Mouse (Mus musculus): ENCODE results near the gene Gm9780. TPM values are rescaled to one million over a fixed set of nuclear protein-coding genes. Genes with fewer than 3 reads are reported as not detected.
"Not testable (repeated sequence)": the region's sequence is repeated elsewhere in the genome, so short reads cannot be mapped to it uniquely, and the experiment has no call there.

Gene Gm9780
- polyA plus RNA-seq (2015; fragmentation: Nextera tagmentation; extraction: Ambion mirVana), result 4.2 and 6.8 TPM in 2 replicates

GRCm38 (mm10) chr14:26042611-26043010 is at the start of gene Gm9780:
Gene Gm9780 (minus strand): TSS chr14:26042711.
- not testable (repeated sequence) for ATAC-seq (ENCODE audit: low read depth); H3K4me1 ChIP-seq (replicated peaks); H3K9ac ChIP-seq; H3K4me2 ChIP-seq; H3K9me3 ChIP-seq; H3K36me3 ChIP-seq; H3K27ac ChIP-seq (replicated peaks); H3K4me3 ChIP-seq; H3K27me3 ChIP-seq
- WGBS, result no CpG with 5 or more reads among the region's 26 CpGs

DNA sequence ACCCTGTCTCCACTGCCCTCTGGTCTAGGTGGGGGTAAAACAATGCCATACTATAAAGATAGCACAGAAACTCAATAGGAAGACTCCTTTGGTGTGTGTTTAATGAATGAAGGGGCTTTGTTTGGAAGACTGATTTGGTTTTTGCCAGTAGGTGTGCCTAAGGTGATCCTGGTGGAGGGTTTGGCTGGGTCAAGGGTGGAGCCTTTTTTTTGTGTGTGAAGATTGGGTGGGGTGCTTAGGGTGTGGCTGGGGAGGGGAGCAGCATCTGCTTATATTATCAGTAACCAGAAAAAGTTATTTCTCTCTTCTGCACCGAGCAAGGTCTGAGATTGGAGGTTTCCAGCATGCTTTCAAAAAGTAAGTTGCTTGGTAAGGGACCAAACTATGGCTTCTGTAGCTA is 39.5 kb upstream of the Gm9780 start, which contains the start of gene Cphx3:
Cphx3 (plus strand) TSS at position 301 of the 400 bp plus-strand sequence.
- not testable (repeated sequence) for H3K9me3 ChIP-seq; H3K9ac ChIP-seq; H3K36me3 ChIP-seq; H3K4me2 ChIP-seq; ATAC-seq (ENCODE audit: low read depth); H3K4me3 ChIP-seq; H3K27ac ChIP-seq (replicated peaks); H3K4me1 ChIP-seq (replicated peaks); H3K27me3 ChIP-seq
- WGBS, result no CpG with 5 or more reads among the region's 1 CpGs

- not testable (repeated sequence) for H3K4me2 ChIP-seq; H3K4me3 ChIP-seq; H3K27ac ChIP-seq (replicated peaks); H3K9me3 ChIP-seq; H3K4me1 ChIP-seq (replicated peaks); H3K27me3 ChIP-seq; H3K36me3 ChIP-seq; H3K9ac ChIP-seq; ATAC-seq (ENCODE audit: low read depth)
- WGBS, result no CpG with 5 or more reads among the region's 6 CpGs
Measured at GRCm38 (mm10) chr14:26081216-26081615, 38.7 kb upstream of the Gm9780 start, which contains the start of gene Cphx2. Gene Cphx2 (plus strand): TSS chr14:26081516.

DNA sequence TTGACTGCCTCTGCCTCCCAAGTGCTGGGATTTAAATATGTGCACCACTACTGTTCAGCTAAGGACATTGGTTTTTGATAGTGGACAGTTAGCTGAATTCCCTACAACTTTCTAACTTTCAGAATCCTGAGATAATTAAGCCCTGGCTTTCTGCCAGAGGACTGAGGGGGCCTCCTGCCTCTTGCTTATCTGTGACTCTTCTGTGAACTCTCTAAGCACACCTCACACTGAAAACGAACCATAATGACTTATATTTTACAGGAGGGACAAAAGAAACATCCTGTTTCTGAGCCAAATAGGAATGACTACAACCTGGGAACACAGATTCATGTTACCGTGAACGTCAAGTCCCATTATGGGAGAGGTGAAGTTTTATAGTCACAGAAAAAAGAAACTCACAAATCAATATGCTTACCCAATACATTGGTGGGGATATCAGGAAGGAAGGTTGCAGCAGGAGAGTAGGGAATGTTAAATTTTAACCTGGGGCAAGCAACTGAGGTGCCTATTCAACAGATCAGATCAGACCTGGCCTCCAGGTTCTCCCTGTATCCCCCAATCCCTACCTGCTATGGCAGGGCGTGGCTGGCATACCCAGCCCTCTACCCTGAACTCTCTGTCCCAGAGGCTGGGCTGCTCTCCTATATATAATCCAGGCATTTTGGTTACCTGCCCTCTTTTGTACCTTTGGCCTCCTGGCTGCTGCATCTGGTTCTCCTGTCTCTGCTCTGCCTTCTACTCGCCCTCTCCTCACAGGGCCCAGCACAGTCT is 34.3 kb upstream of the Gm9780 start:
- ATAC-seq (ENCODE audit: low read depth); H3K4me3 ChIP-seq; H3K27me3 ChIP-seq; H3K4me2 ChIP-seq; H3K36me3 ChIP-seq; H3K9ac ChIP-seq; H3K9me3 ChIP-seq; H3K27ac ChIP-seq (replicated peaks); H3K4me1 ChIP-seq (replicated peaks): not testable (repeated sequence)
- WGBS, result no CpG with 5 or more reads among the region's 5 CpGs

- H3K27ac ChIP-seq (replicated peaks); H3K9ac ChIP-seq; H3K4me3 ChIP-seq; H3K4me1 ChIP-seq (replicated peaks); H3K27me3 ChIP-seq; H3K4me2 ChIP-seq; H3K36me3 ChIP-seq; H3K9me3 ChIP-seq: not testable (repeated sequence)
- peak; percentile 89; the same call in 1 of the 2 replicates for ATAC-seq (ENCODE audit: low read depth)
- WGBS, result no CpG with 5 or more reads among the region's 10 CpGs
Measured at GRCm38 (mm10) chr14:26067325-26067633, 24.8 kb upstream of the Gm9780 start, which contains the start of gene Tmem254c. Gene Tmem254c (minus strand): TSS chr14:26067355.

DNA sequence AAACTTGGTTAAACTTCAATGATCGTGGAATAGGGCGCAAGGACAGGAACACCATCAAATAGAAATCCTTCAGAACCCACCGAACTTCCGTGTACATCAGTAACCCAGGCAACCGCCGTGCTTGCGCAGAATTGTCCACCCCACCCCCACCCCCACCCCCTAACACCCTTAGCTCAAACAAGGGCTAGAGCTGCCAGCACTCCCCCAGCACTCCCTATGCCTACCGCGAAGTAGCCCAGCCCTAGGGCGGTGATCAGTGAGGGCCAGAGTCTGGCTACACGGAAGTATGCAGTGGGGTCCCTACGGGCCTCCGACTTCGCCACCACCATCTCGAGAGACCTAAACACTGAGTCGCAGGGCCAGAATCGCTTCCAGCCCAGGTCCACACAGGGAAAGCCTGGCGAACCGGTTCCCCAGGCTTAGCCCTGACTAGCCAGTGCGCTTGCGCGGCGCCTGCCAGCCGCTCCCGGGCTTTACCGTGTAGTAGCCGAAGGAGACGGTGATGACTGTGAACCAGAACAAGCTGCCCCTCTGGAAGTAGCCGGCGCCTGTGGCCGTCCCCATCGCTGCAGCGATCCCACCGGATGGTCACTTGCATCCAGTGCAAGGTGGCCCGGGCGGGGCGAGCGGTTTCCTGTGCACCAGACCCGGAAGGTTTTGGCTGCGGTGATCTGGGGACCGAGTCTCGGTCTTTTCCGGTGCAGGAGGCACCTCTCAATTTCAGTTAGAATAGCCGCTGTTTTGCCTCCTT is 24.2 kb upstream of the Gm9780 start:
- peak; percentile 91 for ATAC-seq (ENCODE audit: low read depth)
- WGBS, result no CpG with 5 or more reads among the region's 44 CpGs
- not testable (repeated sequence) for H3K4me2 ChIP-seq; H3K36me3 ChIP-seq; H3K4me3 ChIP-seq; H3K9ac ChIP-seq; H3K27ac ChIP-seq (replicated peaks); H3K27me3 ChIP-seq; H3K4me1 ChIP-seq (replicated peaks); H3K9me3 ChIP-seq

DNA sequence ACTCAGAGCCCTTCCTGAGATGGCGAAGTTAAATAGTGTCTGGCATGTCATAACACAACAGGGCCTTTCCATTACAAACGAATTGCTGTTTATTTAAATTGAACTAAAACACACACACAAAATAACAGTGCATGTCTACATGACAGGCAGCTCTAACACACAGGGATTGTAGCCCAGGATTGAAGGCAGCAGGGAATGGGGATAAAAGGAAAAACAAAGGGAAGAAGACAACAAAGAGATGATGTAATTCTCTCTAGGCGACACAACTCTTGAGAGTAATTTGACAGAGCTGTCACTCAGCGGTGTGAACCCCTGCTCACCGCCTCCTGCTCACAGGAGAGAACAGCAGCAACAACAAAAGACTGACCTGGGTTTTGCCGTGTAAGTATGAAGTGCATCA is 16.9 kb upstream of the Gm9780 start:
- not testable (repeated sequence) for H3K4me1 ChIP-seq (replicated peaks); ATAC-seq (ENCODE audit: low read depth)
- no CpG with 5 or more reads among the region's 6 CpGs for WGBS

GRCm38 (mm10) chr14:26058184-26058583 is 15.7 kb upstream of the Gm9780 start:
- H3K27me3 ChIP-seq; H3K36me3 ChIP-seq; ATAC-seq (ENCODE audit: low read depth); H3K4me2 ChIP-seq; H3K9me3 ChIP-seq; H3K4me1 ChIP-seq (replicated peaks); H3K4me3 ChIP-seq; H3K27ac ChIP-seq (replicated peaks); H3K9ac ChIP-seq: not testable (repeated sequence)
- no CpG with 5 or more reads among the region's 3 CpGs for WGBS

More for the DNA sequence above, 16.9 kb upstream of the Gm9780 start:
- not testable (repeated sequence) for H3K27me3 ChIP-seq; H3K27ac ChIP-seq (replicated peaks); H3K9me3 ChIP-seq; H3K4me2 ChIP-seq; H3K4me3 ChIP-seq; H3K36me3 ChIP-seq; H3K9ac ChIP-seq

DNA sequence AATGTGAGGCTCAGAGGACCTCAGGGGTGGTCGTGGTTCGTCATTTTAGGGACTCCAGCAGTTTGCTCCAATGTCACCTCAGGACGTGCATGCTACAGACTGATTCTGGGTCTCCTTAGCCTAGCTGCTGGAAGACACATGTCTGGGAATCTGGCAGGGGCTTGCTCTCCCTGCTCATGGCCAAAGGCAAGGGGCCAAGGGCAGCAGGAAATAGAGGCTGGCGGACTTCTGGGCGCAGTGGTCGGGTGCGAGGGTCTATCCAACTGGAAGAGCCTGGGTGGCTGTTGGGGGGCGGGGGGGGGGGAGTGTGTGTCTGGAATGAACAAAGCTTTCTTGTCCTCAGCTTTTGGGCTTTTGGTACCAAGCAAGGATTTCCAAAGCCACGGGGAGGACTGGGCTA is 6.3 kb upstream of the Gm9780 start:
- not testable (repeated sequence) for H3K4me3 ChIP-seq; H3K27ac ChIP-seq (replicated peaks); H3K27me3 ChIP-seq; H3K4me1 ChIP-seq (replicated peaks); H3K9me3 ChIP-seq; H3K4me2 ChIP-seq; H3K9ac ChIP-seq; ATAC-seq (ENCODE audit: low read depth); H3K36me3 ChIP-seq
- WGBS, result no CpG with 5 or more reads among the region's 9 CpGs

DNA sequence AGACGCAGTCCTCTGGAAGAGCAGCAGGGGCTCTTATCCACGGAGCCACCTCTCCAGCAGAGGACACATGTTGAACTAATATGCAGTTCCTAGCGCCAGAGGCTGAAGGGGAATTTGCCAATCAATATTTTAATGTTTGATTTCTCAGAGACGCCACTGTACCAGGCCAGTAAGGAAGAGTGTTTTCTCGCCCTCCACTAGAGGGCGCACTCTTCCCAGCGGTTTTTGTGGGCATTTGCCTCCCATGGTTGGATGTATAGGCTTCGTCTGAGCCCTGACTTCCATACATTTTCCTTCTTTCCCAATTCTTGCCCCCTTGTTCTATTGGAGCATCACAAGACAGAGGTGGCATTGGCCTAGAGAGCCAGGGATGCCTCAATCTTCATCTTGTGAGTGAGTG is 4.5 kb upstream of the Gm9780 start:
- not testable (repeated sequence) for H3K9ac ChIP-seq; H3K27ac ChIP-seq (replicated peaks); H3K36me3 ChIP-seq; H3K4me1 ChIP-seq (replicated peaks); H3K4me2 ChIP-seq; ATAC-seq (ENCODE audit: low read depth); H3K4me3 ChIP-seq; H3K9me3 ChIP-seq; H3K27me3 ChIP-seq
- WGBS, result no CpG with 5 or more reads among the region's 8 CpGs

GRCm38 (mm10) chr14:26045007-26045406 is 2.5 kb upstream of the Gm9780 start:
- not testable (repeated sequence) for H3K9me3 ChIP-seq; H3K27ac ChIP-seq (replicated peaks); H3K4me3 ChIP-seq; H3K27me3 ChIP-seq; H3K36me3 ChIP-seq; ATAC-seq (ENCODE audit: low read depth); H3K4me2 ChIP-seq; H3K9ac ChIP-seq; H3K4me1 ChIP-seq (replicated peaks)
- no CpG with 5 or more reads among the region's 5 CpGs for WGBS

DNA sequence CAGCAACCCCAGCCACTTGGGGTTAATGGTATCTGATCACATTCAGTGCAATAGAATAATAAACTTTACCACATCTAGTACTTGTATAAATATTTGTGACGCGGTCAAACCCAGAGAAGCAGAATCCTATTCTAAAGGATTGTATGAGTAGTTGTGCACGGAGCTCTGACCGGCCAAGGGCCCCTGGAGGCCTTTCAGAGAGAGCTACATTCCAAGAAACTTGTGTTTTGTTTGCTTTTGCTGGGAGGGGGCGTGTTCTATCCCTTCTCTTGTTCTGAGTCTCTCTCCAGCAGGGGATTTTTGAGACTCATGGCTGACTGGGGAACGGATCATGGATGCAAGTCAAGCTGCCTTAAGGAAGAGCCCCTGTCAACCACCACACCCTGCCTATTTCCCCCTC is 7.1 kb downstream of the Gm9780 start:
- not testable (repeated sequence) for H3K4me2 ChIP-seq; H3K9ac ChIP-seq; H3K27me3 ChIP-seq; ATAC-seq (ENCODE audit: low read depth); H3K36me3 ChIP-seq; H3K27ac ChIP-seq (replicated peaks); H3K9me3 ChIP-seq; H3K4me1 ChIP-seq (replicated peaks); H3K4me3 ChIP-seq
- WGBS, result no CpG with 5 or more reads among the region's 6 CpGs

All from neural tube, embryonic 13.5 days (tissue).